Mouse (Mus musculus): ENCODE measurements around the gene Msantd2.

The Msantd2 gene

GRCm38 (mm10) chr9:37541851-37542642, 52.9 kb downstream of the Msantd2 start:
- DNase-seq (ENCODE audit: low read depth): no peak

GRCm38 (mm10) chr9:37543869-37544440, 54.8 kb downstream of the Msantd2 start:
- DNase-seq (ENCODE audit: low read depth): no peak

- DNase-seq (ENCODE audit: low read depth): peak; percentile 67
Observed at GRCm38 (mm10) chr9:37544447-37545165, 55.5 kb downstream of the Msantd2 start.

- no peak for DNase-seq (ENCODE audit: low read depth)
Observed at GRCm38 (mm10) chr9:37545166-37545610, 56.1 kb downstream of the Msantd2 start.

GRCm38 (mm10) chr9:37545847-37546452, 56.8 kb downstream of the Msantd2 start:
- DNase-seq (ENCODE audit: low read depth): no peak

- DNase-seq (ENCODE audit: low read depth): peak; percentile 32
Observed at GRCm38 (mm10) chr9:37546889-37547288, 57.8 kb downstream of the Msantd2 start.

GRCm38 (mm10) chr9:37550435-37550834, 61.3 kb downstream of the Msantd2 start:
- DNase-seq (ENCODE audit: low read depth): no peak

GRCm38 (mm10) chr9:37551751-37552531, 62.8 kb downstream of the Msantd2 start:
- no peak for DNase-seq (ENCODE audit: low read depth)

- DNase-seq (ENCODE audit: low read depth): peak; percentile 50
Observed at GRCm38 (mm10) chr9:37552536-37553293, 63.6 kb downstream of the Msantd2 start, which contains the start of gene Nrgn. Gene Nrgn, minus strand, starts transcription at chr9:37552904.

- DNase-seq (ENCODE audit: low read depth): peak; percentile 11
Observed at GRCm38 (mm10) chr9:37554279-37554678, 65.2 kb downstream of the Msantd2 start.

GRCm38 (mm10) chr9:37554838-37555748, 66.0 kb downstream of the Msantd2 start, which contains the start of gene Siae:
Gene Siae, plus strand, starts transcription at chr9:37555698.
- DNase-seq (ENCODE audit: low read depth): no peak

- DNase-seq (ENCODE audit: low read depth): no peak
Observed at GRCm38 (mm10) chr9:37556366-37556765, 67.2 kb downstream of the Msantd2 start.

GRCm38 (mm10) chr9:37560617-37561016, 71.5 kb downstream of the Msantd2 start:
- DNase-seq (ENCODE audit: low read depth): no peak

GRCm38 (mm10) chr9:37563805-37564204, 74.7 kb downstream of the Msantd2 start:
- no peak for DNase-seq (ENCODE audit: low read depth)

- no peak for DNase-seq (ENCODE audit: low read depth)
Observed at GRCm38 (mm10) chr9:37567019-37567418, 77.9 kb downstream of the Msantd2 start.

- no peak for DNase-seq (ENCODE audit: low read depth)
Observed at GRCm38 (mm10) chr9:37567454-37567853, 78.3 kb downstream of the Msantd2 start.

- no peak for DNase-seq (ENCODE audit: low read depth)
Observed at GRCm38 (mm10) chr9:37567892-37568604, 78.9 kb downstream of the Msantd2 start.

GRCm38 (mm10) chr9:37568605-37569214, 79.6 kb downstream of the Msantd2 start:
- no peak for DNase-seq (ENCODE audit: low read depth)

Data from induced T-regulatory cell, adult 2 months (primary cell).